Mouse (Mus musculus) spleen, postnatal 0 days (tissue): ENCODE results near the gene Pes1. TPM values are rescaled to one million over a fixed set of nuclear protein-coding genes. Genes with fewer than 3 reads are reported as not detected.

Source experiments
- polyA plus RNA-seq: library from polyadenylated mRNA; unstranded; fragments of >200 nt; fragmentation: Nextera tagmentation; extraction: Ambion mirVana; gene quantifications from 2 replicates; pipeline ENCODE4 v1.2.1, GENCODE M21; 2015

Gene Pes1
- polyA plus RNA-seq, result 48.6 and 53.0 TPM in 2 replicates

DNA sequence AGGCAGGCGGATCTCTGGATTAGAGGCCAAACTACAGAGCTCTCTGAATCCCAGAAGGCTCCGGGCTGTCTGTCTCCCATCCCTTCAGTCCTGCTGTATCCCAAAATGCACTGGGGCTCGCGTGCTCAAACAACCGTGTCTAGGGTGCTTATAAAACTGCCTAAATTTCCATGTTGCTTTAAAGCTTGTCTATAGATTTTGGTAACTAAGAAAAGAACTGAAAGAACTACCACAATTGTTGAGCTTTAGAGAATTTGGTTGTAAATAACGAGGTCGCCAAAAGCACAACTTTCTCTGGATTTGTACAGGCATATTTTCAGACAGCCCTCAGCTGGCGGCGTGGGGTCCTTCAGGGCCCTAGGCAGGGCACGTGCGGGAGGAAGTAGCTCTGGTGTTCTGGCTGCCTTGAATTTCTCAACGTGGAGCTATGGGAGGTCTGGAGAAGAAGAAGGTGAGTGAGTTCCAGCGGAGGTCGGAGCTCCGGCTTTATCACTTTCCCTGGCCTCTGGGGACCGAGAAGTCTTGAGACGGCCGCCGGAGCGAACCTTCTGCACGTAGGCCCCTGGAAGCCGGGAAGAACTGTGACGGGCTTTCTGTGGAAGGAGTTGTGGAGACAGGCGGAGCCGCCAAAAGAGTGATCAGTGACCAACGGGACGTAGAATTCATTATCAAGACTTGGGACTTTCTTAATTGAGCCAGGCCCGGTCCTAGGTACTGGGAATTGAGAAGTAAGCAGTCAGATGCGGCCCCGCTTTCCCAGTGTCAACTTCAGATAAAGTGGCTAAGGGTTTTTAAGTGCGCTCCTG lies at the start of gene Pes1:
Gene Pes1 (plus strand): TSS at position 366 of the 806 bp plus-strand sequence.

DNA sequence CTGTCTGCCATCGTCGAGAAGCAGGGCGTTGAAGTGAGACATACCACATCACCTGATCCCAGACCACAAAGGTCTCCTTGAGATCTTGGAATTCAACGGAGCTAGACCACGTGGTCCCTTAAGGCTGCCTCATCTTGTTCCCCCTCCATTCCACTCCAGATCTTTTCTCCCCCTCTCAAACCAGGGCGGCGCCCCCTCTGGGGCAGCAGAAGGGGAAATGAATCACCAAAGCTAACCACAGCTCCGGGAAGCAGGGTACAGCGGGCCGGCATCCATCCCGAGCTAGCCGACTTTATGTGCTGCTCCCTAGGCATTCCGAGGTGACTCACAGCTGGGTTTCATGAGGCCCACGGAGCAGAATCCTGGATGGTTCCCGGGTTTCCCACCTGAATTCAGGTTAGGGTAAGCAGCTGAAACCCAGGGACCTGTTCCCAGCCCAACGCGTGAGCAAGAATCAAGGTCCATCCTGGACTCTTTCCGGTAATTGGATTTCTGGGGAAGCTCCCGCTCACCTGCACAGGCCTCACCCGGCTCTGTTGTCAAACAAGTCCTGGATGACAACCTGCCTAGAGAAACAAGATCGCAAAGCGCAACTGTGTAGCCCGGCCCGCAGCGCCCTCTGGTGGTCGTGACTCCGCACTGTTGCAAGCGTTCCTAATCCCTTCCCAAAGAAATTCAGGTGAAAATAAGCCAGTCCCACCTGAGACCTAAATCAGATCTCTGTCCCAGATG lies 49.5 kb upstream of the Pes1 start, which contains the start of gene Slc35e4:
Gene Slc35e4 (minus strand): TSS at position 556 of the 732 bp plus-strand sequence.

DNA sequence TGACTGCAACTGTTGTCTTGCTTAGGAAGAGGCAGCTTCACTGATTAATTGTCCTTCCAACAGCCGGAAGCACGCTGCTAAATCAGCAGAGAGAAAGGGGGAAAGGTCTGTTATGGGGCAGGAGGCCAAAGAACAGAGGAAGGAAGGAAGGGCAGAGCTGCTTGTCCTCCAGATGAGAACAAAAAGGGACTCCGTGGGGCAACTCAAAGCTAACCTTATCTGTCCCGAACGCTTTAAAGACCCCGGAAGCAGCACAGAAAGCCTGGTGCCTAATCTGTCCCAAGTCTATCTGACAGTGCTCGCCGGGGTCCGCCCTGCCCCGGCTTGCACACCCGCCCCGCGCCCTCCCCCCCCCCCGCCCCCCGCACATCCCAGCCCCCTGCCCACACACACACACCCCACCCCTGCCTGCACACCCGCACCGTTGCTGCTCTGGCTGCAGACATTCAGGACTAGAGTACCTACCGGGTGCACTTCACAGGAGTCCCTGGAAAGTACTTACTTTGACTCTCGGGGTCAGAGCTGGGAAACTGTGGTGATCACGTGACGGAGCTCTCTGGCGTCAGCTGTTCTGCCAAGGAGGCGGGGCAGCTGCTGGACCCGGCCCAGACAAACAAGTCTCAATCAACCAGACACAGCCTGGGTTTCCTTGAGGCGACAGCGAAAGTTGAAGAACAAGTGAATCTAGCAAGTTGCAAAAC lies 32.1 kb upstream of the Pes1 start, which contains the start of gene Tcn2:
Gene Tcn2 (minus strand): TSS at position 649 of the 701 bp plus-strand sequence.

DNA sequence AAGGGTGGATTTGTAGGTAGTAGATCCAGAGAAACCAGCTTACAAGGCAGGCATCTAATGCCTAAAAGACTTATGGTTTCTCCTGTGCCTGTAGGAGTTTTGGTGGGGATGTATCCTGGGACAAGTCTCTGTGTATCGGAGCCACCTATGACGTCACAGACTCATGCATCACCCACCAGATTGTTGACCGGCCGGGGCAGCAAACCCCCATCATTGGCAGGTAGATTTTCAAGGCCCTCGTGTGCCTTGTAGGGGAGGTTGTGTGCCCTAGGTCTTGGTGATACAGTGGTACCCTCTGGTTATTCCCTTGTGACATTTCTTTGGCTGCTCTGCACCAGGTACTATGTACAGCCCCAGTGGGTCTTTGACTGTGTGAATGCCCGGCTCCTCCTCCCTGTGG lies 12.9 kb downstream of the Pes1 start, which contains the start of gene 4930556J24Rik:
Gene 4930556J24Rik (minus strand): TSS at position 101 of the 400 bp plus-strand sequence.

DNA sequence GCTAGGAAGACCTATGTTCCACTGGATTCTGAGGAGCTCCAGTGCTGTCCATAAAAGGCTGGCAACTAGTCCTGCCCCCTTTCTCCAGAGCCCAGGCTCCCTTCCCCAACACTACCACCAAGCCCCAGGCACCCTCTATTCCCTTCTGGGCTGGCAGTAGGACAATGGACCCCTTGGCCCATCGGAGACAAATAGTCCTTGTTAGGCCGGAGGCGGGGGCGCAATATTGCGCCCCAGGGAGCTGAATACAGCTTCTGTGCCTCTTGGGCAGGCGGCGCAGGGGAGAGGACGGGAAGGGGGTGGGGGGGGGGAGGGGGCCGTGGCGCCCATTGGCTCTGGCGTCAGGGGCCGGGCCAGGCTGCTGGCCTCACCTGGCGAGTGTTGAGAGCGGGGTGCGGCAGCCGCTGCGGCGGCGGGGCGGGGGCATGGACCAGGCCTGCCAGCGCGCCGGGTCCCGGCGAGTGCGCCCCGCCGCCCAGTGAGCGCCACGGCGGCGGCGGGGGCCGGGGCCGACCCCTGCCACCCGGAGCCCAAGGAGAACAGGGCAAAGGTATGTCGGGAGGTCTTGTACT lies 19.6 kb downstream of the Pes1 start, which contains the start of gene Gal3st1:
Gene Gal3st1 (plus strand): TSS at position 346 of the 572 bp plus-strand sequence.

Other genes starting within 250 kb of the Pes1 start
- 0.05 and 0.13 TPM in 2 replicates for gene Osbp2, start 100.1 kb upstream of the Pes1 start, polyA plus RNA-seq
- gene 4921536K21Rik, start 68.9 kb upstream of the Pes1 start, polyA plus RNA-seq, result 0.05 TPM in 1 of 2 replicates, not detected in the other
- gene Dusp18, start 68.7 kb upstream of the Pes1 start, polyA plus RNA-seq, result 0.45 and 0.64 TPM in 2 replicates
- gene Slc35e4, start 49.3 kb upstream of the Pes1 start, polyA plus RNA-seq, result 0.75 and 1.3 TPM in 2 replicates
- 29.7 and 42.5 TPM in 2 replicates for gene Tcn2, start 31.8 kb upstream of the Pes1 start, polyA plus RNA-seq
- not detected in 2 replicates for gene 4930556J24Rik, start 12.8 kb downstream of the Pes1 start, polyA plus RNA-seq
- gene Gal3st1, start 19.7 kb downstream of the Pes1 start, polyA plus RNA-seq, result 0.19 and 0.23 TPM in 2 replicates
- gene Sec14l4, start 67.5 kb downstream of the Pes1 start, polyA plus RNA-seq, result not detected in 2 replicates
- gene Sec14l3, start 100.9 kb downstream of the Pes1 start, polyA plus RNA-seq, result not detected in 2 replicates
- 18.3 and 19.7 TPM in 2 replicates for gene Mtfp1, start 131.5 kb downstream of the Pes1 start, polyA plus RNA-seq
- 6.6 and 8.4 TPM in 2 replicates for gene Sec14l2, start 159.4 kb downstream of the Pes1 start, polyA plus RNA-seq
- gene Rnf215, start 171.2 kb downstream of the Pes1 start, polyA plus RNA-seq, result 9.7 and 13.6 TPM in 2 replicates
- 1.4 and 2.0 TPM in 2 replicates for gene Ccdc157, start 196.3 kb downstream of the Pes1 start, polyA plus RNA-seq
- 20.2 TPM in 2 replicates for gene Sf3a1, start 196.4 kb downstream of the Pes1 start, polyA plus RNA-seq
- gene Tbc1d10a, start 222.8 kb downstream of the Pes1 start, polyA plus RNA-seq, result 9.0 and 10.7 TPM in 2 replicates